Mouse (Mus musculus) E14TG2a.4 (cell line): ENCODE measurements around the gene Hoxa7.

ENCODE experiments used
- H3K27me3 ChIP-seq: 2 replicates; pipeline ENCODE4 v1.6.1; 2014; ENCODE audit warnings: low read length, control low read depth; ENCODE audit not compliant: insufficient read depth
- H3K36me3 ChIP-seq: 2 replicates; pipeline ENCODE4 v1.6.1; 2014; ENCODE audit warnings: low read length, control low read depth; ENCODE audit not compliant: insufficient read depth
- H3K4me1 ChIP-seq: replicated peaks from 2 replicates; pipeline ENCODE4 v1.6.1; 2014; ENCODE audit warnings: low read depth, low read length, control low read depth
- H3K4me3 ChIP-seq: replicated peaks from 2 replicates; pipeline ENCODE4 v1.5.1; 2014; ENCODE audit warnings: mild to moderate bottlenecking, low read length
- H3K9me3 ChIP-seq: 2 replicates; pipeline ENCODE4 v1.6.1; 2014; ENCODE audit warnings: low read length, control low read depth
- CTCF ChIP-seq: conservative IDR thresholded peaks from 2 replicates; pipeline ENCODE4 v1.5.1; 2014; ENCODE audit warnings: low read length
- NANOG ChIP-seq: IDR thresholded peaks from 2 replicates; pipeline ENCODE4 v1.6.1; 2014; ENCODE audit warnings: borderline replicate concordance, low read length, mixed read lengths
- POU5F1 ChIP-seq: IDR thresholded peaks from 2 replicates; pipeline ENCODE4 v1.6.1; 2014; ENCODE audit warnings: low read length, borderline replicate concordance

The Hoxa7 gene

GRCm38 (mm10) chr6:52174968-52175751 lies 46.5 kb downstream of the Hoxa7 start:
- no peak for TF ChIP-seq CTCF
- no peak; the same call in 1 of the 2 replicates for TF ChIP-seq POU5F1
- no peak for TF ChIP-seq NANOG
- Histone ChIP-seq H3K27me3 (peaks cover 95% of the 10 kb centered on the region), H3K4me1 (peaks cover 53% of the 10 kb centered on the region), H3K4me3 (peak overlapping the region; percentile 58), H3K9me3 (no peaks in the 10 kb centered on the region), H3K36me3 (no peaks in the 10 kb centered on the region)

- no peaks in the 10 kb centered on the region for H3K36me3 ChIP-seq
- peaks cover 53% of the 10 kb centered on the region for H3K4me1 ChIP-seq
- TF ChIP-seq POU5F1 = no peak
- TF ChIP-seq NANOG = no peak
- no peak for TF ChIP-seq CTCF
Measured at GRCm38 (mm10) chr6:52173648-52174047, 48.0 kb downstream of the Hoxa7 start.

GRCm38 (mm10) chr6:52172501-52172900 lies 49.2 kb downstream of the Hoxa7 start:
- peaks cover 63% of the 10 kb centered on the region for H3K4me1 ChIP-seq
- no peaks in the 10 kb centered on the region; the same call in 1 of the 2 replicates for H3K9me3 ChIP-seq
- no peaks in the 10 kb centered on the region for H3K36me3 ChIP-seq
- H3K4me3 ChIP-seq = peak overlapping the region; percentile 73
- H3K27me3 ChIP-seq = peaks cover 93% of the 10 kb centered on the region
- TF ChIP-seq NANOG (no peak), POU5F1 (no peak), CTCF (no peak)

More at GRCm38 (mm10) chr6:52173648-52174047, 48.0 kb downstream of the Hoxa7 start:
- Histone ChIP-seq H3K9me3 (no peaks in the 10 kb centered on the region), H3K27me3 (peaks cover 93% of the 10 kb centered on the region), H3K4me3 (no peak overlapping the region)

- H3K27me3 ChIP-seq = peaks cover 93% of the 10 kb centered on the region
Measured at GRCm38 (mm10) chr6:52171938-52172337, 49.7 kb downstream of the Hoxa7 start.

GRCm38 (mm10) chr6:52171331-52171730 lies 50.3 kb downstream of the Hoxa7 start:
- Histone ChIP-seq H3K4me1 (peaks cover 54% of the 10 kb centered on the region), H3K4me3 (no peak overlapping the region), H3K27me3 (peaks cover 93% of the 10 kb centered on the region), H3K36me3 (no peaks in the 10 kb centered on the region), H3K9me3 (no peaks in the 10 kb centered on the region; the same call in 1 of the 2 replicates)
- TF ChIP-seq NANOG = no peak
- no peak for TF ChIP-seq POU5F1
- no peak for TF ChIP-seq CTCF

More at GRCm38 (mm10) chr6:52171938-52172337, 49.7 kb downstream of the Hoxa7 start:
- Histone ChIP-seq H3K4me1 (peaks cover 59% of the 10 kb centered on the region), H3K4me3 (peak overlapping the region; percentile 73), H3K9me3 (no peaks in the 10 kb centered on the region; the same call in 1 of the 2 replicates), H3K36me3 (no peaks in the 10 kb centered on the region)
- TF ChIP-seq NANOG (no peak), CTCF (no peak), POU5F1 (no peak)

GRCm38 (mm10) chr6:52170898-52171223 lies 50.8 kb downstream of the Hoxa7 start:
- H3K36me3 ChIP-seq = no peaks in the 10 kb centered on the region
- peaks cover 94% of the 10 kb centered on the region for H3K27me3 ChIP-seq

GRCm38 (mm10) chr6:52170166-52170897 lies 51.3 kb downstream of the Hoxa7 start:
- Histone ChIP-seq H3K9me3 (no peaks in the 10 kb centered on the region; the same call in 1 of the 2 replicates), H3K36me3 (no peaks in the 10 kb centered on the region), H3K4me3 (peak overlapping the region; percentile 50), H3K27me3 (peaks cover 97% of the 10 kb centered on the region), H3K4me1 (peaks cover 57% of the 10 kb centered on the region)
- TF ChIP-seq POU5F1 (no peak), NANOG (no peak), CTCF (no peak)

More at GRCm38 (mm10) chr6:52170898-52171223, 50.8 kb downstream of the Hoxa7 start:
- H3K9me3 ChIP-seq = no peaks in the 10 kb centered on the region; the same call in 1 of the 2 replicates
- TF ChIP-seq POU5F1 (no peak), NANOG (no peak), CTCF (no peak)
- H3K4me3 ChIP-seq = peak overlapping the region; percentile 50
- H3K4me1 ChIP-seq = peaks cover 52% of the 10 kb centered on the region

GRCm38 (mm10) chr6:52169499-52170165 lies 52.0 kb downstream of the Hoxa7 start:
- Histone ChIP-seq H3K4me3 (peak overlapping the region; percentile 50; the same call in 1 of the 2 replicates), H3K27me3 (peaks cover 97% of the 10 kb centered on the region), H3K4me1 (peaks cover 59% of the 10 kb centered on the region), H3K9me3 (no peaks in the 10 kb centered on the region; the same call in 1 of the 2 replicates), H3K36me3 (no peaks in the 10 kb centered on the region)
- no peak for TF ChIP-seq NANOG
- no peak for TF ChIP-seq POU5F1
- no peak for TF ChIP-seq CTCF
